Mouse (Mus musculus) intestine, embryonic 15.5 days (tissue): ENCODE data around the gene Rhobtb3. TPM values are rescaled to one million over a fixed set of nuclear protein-coding genes. Genes with fewer than 3 reads are reported as not detected.
"Not testable (repeated sequence)": the region's sequence is repeated elsewhere in the genome, so short reads cannot be mapped to it uniquely, and the experiment has no call there.

Experiments
- ATAC-seq: fragments of 200-750 bp; cut with Nextera tagmentation; 2 replicates; pipeline ENCODE4 v1.8.0; 2017; ENCODE audit warnings: moderate TSS enrichment, moderate library complexity
- H3K27ac ChIP-seq: fragments of 300-500 bp; sonication (generic); 2 replicates; pipeline ENCODE4 v1.5.1; 2015; ENCODE audit warnings: mild to moderate bottlenecking, inconsistent platforms
- H3K27me3 ChIP-seq: fragments of 300-500 bp; sonication (generic); replicated peaks from 2 replicates; pipeline ENCODE4 v1.6.1; 2015; ENCODE audit warnings: inconsistent platforms
- H3K36me3 ChIP-seq: fragments of 300-500 bp; sonication (generic); 2 replicates; pipeline ENCODE4 v1.6.1; 2015; ENCODE audit warnings: inconsistent platforms
- H3K4me1 ChIP-seq: fragments of 300-500 bp; sonication (generic); replicated peaks from 2 replicates; pipeline ENCODE4 v1.6.1; 2015; ENCODE audit warnings: inconsistent platforms
- H3K4me2 ChIP-seq: fragments of 300-500 bp; sonication (generic); replicated peaks from 2 replicates; pipeline ENCODE4 v1.6.1; 2015; ENCODE audit warnings: mild to moderate bottlenecking, inconsistent platforms
- H3K4me3 ChIP-seq: fragments of 300-500 bp; sonication (generic); replicated peaks from 2 replicates; pipeline ENCODE4 v1.5.1; 2015; ENCODE audit warnings: inconsistent platforms
- H3K9ac ChIP-seq: fragments of 300-500 bp; sonication (generic); 2 replicates; pipeline ENCODE4 v1.6.1; 2015; ENCODE audit warnings: inconsistent platforms
- H3K9me3 ChIP-seq: fragments of 300-500 bp; sonication (generic); 2 replicates; pipeline ENCODE4 v1.6.1; 2016; ENCODE audit warnings: inconsistent platforms
- WGBS: fragments of 180-500 bp; shearing (Covaris S2); methylation state at CpG from one replicate; pipeline ENCODE4 v1.1.7; 2015; 5-methylcytosine and 5-hydroxymethylcytosine counted together
- polyA plus RNA-seq: library from polyadenylated mRNA; unstranded; fragments of >200 nt; fragmentation: Nextera tagmentation; extraction: Ambion mirVana; gene quantifications from 2 replicates; pipeline ENCODE4 v1.2.1, GENCODE M21; 2015

Gene Rhobtb3
- polyA plus RNA-seq, 1 experiment from 2014 or later = 31.1 TPM

DNA sequence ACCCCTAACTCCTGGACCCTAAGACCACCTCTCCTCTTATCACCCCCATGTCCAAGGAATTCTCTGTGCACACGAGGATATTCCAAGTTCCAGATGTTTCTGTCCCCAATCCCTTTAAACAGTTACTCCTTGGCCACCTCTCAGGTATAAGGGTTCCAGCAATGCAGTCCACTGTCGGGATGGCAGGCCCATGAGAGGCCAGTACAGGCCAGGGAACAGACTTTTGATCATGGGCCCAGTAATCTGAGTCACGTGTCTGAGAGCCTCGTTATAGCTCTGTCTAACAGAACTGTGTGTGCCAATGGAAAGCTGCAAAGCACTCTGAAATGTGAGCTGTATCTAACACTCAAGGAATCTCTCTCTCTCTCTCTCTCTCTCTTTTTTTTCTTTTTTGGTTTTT, 29.6 kb downstream of the Rhobtb3 start:
- WGBS = 78% methylated on average over 4 of the region's 4 CpGs
- Histone ChIP-seq H3K9me3 (no peaks in the 10 kb centered on the region), H3K9ac (no peak overlapping the region), H3K36me3 (peaks cover 12% of the 10 kb centered on the region), H3K27ac (no peak overlapping the region), H3K4me1 (no peaks in the 10 kb centered on the region), H3K4me2 (no peak overlapping the region), H3K4me3 (no peak overlapping the region), H3K27me3 (no peaks in the 10 kb centered on the region)
- ATAC-seq = no peak

DNA sequence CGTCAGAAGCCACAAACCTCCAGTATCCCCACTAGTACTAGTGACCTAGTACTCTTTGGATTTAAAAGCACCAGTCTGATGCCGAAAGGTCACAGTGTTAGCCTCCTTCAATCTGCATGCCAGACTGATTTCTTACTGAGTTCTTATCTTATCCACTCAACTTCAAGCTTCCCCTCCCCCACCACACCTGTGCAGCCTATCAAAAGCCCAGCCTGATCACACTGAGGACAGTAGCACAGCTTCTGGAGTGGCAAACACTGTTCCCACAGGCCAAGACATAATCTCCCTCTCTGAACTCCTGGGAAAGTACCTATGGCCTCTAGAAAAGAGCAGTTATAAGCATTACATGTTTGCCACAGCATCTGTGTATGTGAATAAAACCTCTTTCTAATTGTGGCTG, 35.5 kb downstream of the Rhobtb3 start:
- peak; percentile 73 for ATAC-seq
- Histone ChIP-seq H3K4me2 (no peak overlapping the region), H3K27me3 (no peaks in the 10 kb centered on the region), H3K9me3 (no peaks in the 10 kb centered on the region), H3K4me1 (peaks cover 3% of the 10 kb centered on the region; the same call in 1 of the 2 replicates), H3K9ac (no peak overlapping the region), H3K4me3 (no peak overlapping the region), H3K36me3 (peaks cover 3% of the 10 kb centered on the region; the same call in 1 of the 2 replicates), H3K27ac (no peak overlapping the region)
- WGBS = 65% methylated on average over 2 of the region's 2 CpGs

DNA sequence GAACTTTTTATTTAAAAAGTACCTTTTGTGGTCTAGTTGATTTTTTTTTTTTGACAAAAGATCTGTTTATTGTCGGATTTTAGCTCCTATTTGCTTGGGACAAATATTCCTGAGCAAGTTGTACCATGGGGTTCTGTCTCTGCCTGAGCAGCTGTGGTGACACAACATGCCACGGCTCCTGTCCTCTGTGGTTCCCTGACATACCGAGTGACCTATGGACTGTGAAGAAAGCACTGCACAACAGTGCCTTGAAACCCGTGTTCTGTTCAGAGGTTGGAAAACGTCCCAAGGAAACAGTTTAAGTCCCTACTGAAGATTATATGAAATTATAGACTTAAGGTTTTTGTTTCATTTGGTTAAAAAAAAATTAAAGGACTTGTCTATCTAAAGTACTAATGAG, 36.6 kb downstream of the Rhobtb3 start:
- WGBS = 64% methylated on average over 5 of the region's 5 CpGs
- ATAC-seq = peak; percentile 64; the same call in 1 of the 2 replicates
- H3K27ac ChIP-seq = no peak overlapping the region

DNA sequence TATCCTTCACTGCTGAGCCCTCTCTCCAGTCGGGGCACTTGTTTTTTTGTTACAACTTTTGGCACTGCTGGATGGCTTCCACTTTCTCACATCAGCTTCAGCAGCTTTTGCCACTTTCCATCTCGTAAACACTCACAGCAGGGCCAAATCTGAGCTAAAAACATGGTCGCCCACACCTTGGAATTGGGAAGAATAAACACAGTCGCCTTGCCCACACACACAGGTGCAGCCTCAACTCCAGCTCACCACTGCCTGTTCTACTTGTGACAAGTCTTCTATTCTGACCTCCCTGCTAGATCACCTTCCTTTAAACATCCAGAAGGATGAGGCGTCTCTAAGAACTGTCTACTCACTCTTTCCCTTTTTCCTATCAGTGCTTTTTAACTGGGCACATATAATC, 39.1 kb downstream of the Rhobtb3 start:
- 84% methylated on average over 5 of the region's 5 CpGs for WGBS
- H3K4me2 ChIP-seq = no peak overlapping the region
- no peaks in the 10 kb centered on the region for H3K9me3 ChIP-seq
- peaks cover 6% of the 10 kb centered on the region for H3K36me3 ChIP-seq
- H3K4me3 ChIP-seq = no peak overlapping the region
- peaks cover 3% of the 10 kb centered on the region; the same call in 1 of the 2 replicates for H3K4me1 ChIP-seq
- no peak overlapping the region for H3K9ac ChIP-seq
- ATAC-seq = no peak
- H3K27me3 ChIP-seq = no peaks in the 10 kb centered on the region
- H3K27ac ChIP-seq = no peak overlapping the region

More for the DNA sequence above, 36.6 kb downstream of the Rhobtb3 start:
- Histone ChIP-seq H3K4me1 (peaks cover 3% of the 10 kb centered on the region; the same call in 1 of the 2 replicates), H3K4me2 (no peak overlapping the region), H3K36me3 (peaks cover 6% of the 10 kb centered on the region), H3K27me3 (no peaks in the 10 kb centered on the region), H3K9me3 (no peaks in the 10 kb centered on the region), H3K9ac (no peak overlapping the region), H3K4me3 (no peak overlapping the region)

DNA sequence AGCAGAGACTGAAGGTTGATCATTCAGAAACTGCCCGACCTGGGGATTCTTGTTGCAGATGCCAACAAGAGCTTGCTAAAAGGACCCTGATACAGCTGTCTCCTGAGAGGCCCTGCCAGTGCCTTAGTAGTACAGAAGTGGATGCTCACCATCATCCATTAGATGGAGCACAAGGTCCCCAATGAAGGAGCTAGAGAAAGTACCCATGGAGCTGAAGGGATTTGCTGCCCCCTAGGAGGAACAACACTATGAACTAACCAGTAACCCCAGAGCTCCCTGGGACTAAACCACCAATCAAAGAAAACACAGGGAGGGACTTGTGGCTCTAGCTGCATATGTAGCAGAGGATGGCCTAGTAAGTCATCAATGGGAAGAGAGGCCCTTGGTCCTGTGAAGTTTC, 42.8 kb downstream of the Rhobtb3 start:
- WGBS = 91% methylated on average over 1 of the region's 1 CpGs
- H3K9ac ChIP-seq, H3K4me3 ChIP-seq: not testable (repeated sequence)

DNA sequence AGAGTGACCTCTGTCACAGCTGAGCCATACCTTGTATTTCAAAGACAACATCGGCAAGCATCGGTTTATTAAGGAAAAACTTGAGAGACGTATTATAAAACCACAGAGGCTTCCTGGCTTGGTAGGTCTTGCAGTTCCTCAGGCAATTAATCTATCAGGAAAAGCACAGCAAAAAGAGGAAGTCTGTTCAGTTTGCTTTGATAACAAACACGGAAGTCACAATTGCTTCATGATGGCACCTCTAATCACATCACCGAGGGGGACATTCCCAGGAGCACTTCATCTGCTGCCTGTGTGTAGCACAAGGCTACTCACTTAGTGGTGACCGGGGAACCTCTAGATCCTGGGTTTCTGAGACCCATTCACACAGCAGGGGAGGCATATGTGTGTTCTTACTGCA, 50.8 kb downstream of the Rhobtb3 start:
- Histone ChIP-seq H3K4me2 (no peak overlapping the region), H3K4me1 (no peaks in the 10 kb centered on the region), H3K9me3 (no peaks in the 10 kb centered on the region), H3K36me3 (peaks cover 6% of the 10 kb centered on the region; the same call in 1 of the 2 replicates), H3K9ac (no peak overlapping the region), H3K27ac (no peak overlapping the region), H3K27me3 (no peaks in the 10 kb centered on the region), H3K4me3 (no peak overlapping the region)
- ATAC-seq = no peak
- 81% methylated on average over 6 of the region's 6 CpGs for WGBS

More for the DNA sequence above, 42.8 kb downstream of the Rhobtb3 start:
- not testable (repeated sequence) for H3K4me1 ChIP-seq, H3K4me2 ChIP-seq, ATAC-seq, H3K27ac ChIP-seq, H3K9me3 ChIP-seq, H3K27me3 ChIP-seq, H3K36me3 ChIP-seq

DNA sequence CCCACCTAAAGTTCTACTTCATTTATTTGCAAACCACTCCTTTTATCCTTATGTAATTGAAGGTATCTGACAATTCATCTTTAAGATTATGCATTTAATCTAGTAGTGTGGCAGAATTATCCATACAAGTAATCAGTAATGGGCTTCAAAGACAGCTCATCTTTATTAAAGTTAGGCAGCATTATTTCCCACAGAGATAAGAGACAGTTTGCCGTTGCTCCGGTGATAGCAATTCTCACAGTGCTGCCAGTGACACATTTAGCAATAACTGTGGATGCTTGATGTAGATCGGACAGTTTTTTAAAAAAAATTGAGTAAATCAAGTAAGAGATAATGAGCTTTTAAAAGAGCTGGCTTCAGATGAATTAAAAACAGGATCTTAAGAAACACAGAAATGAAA, 51.4 kb downstream of the Rhobtb3 start:
- Histone ChIP-seq H3K36me3 (peaks cover 6% of the 10 kb centered on the region; the same call in 1 of the 2 replicates), H3K4me3 (no peak overlapping the region), H3K9ac (no peak overlapping the region), H3K4me1 (no peaks in the 10 kb centered on the region), H3K4me2 (no peak overlapping the region), H3K27ac (no peak overlapping the region), H3K9me3 (no peaks in the 10 kb centered on the region), H3K27me3 (no peaks in the 10 kb centered on the region)
- 84% methylated on average over 3 of the region's 3 CpGs for WGBS
- no peak for ATAC-seq

DNA sequence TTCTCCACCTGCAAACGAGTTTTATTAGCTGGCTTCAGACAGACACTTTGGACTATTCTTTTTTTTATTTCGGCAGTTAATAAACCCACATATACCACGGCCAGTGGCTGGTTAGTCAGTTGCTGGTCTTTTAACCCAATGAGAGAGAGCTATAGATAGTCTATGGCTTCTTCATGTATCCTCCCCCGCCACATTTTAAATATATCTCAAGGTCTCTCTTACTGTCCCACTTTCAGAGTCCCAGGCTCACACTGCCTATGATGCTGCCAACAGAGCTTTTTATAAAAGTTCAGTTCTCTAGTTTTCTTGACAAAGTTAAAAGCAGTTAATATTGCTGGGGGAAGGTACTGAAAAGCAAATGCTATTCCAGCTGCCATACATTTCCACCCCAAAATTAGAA, 51.9 kb downstream of the Rhobtb3 start:
- Histone ChIP-seq H3K4me2 (no peak overlapping the region), H3K9ac (no peak overlapping the region), H3K27ac (no peak overlapping the region), H3K36me3 (peaks cover 6% of the 10 kb centered on the region; the same call in 1 of the 2 replicates), H3K9me3 (no peaks in the 10 kb centered on the region), H3K4me1 (no peaks in the 10 kb centered on the region), H3K4me3 (no peak overlapping the region), H3K27me3 (no peaks in the 10 kb centered on the region)
- 88% methylated on average over 4 of the region's 4 CpGs for WGBS
- ATAC-seq = no peak

DNA sequence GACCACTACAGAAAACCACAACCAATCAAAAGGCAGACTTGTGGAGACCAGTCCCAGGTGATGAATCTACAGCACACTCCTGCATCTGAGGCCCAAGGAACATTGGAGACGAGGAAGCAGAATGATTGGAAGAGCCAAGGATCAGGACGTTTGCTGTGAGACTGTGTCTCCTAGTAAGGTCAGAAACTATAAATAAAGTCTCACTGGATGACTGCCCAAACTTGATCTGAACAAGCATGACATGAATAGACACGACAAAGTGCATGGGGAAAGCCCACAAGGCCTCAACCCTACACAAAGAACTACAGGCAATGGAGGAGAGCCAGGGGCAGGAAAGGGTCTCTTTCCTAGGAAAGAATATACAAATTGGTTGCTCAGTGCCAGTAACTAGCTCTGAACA, 59.9 kb downstream of the Rhobtb3 start:
- WGBS = 78% methylated on average over 3 of the region's 3 CpGs
- H3K4me3 ChIP-seq = no peak overlapping the region

DNA sequence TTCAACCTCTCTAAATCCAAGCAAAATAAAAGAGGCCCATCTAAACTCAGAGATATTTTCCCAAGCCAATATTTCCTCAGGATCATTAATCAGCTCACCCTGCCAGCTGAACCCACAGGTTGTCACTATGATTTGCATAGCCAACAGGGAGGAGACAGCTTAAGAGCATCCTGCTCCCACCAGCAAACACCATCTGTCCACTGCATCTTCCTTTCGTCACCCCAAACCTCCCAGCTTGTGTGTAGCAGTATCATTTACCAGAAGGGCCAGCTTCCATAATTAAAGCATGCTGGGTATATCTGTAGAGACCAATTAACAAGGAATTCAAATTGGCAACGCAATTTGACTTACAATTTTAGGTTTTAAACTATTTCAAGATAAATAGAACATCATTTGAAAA, 63.2 kb downstream of the Rhobtb3 start:
- Histone ChIP-seq H3K27me3 (no peaks in the 10 kb centered on the region), H3K27ac (no peak overlapping the region), H3K4me3 (no peak overlapping the region), H3K4me1 (no peaks in the 10 kb centered on the region), H3K4me2 (no peak overlapping the region), H3K9ac (no peak overlapping the region), H3K36me3 (peaks cover 5% of the 10 kb centered on the region; the same call in 1 of the 2 replicates), H3K9me3 (no peaks in the 10 kb centered on the region)
- 90% methylated on average over 2 of the region's 2 CpGs for WGBS
- ATAC-seq = no peak

More for the DNA sequence above, 59.9 kb downstream of the Rhobtb3 start:
- Histone ChIP-seq H3K4me2 (no peak overlapping the region), H3K27me3 (no peaks in the 10 kb centered on the region), H3K27ac (no peak overlapping the region), H3K9ac (no peak overlapping the region), H3K4me1 (no peaks in the 10 kb centered on the region), H3K9me3 (no peaks in the 10 kb centered on the region), H3K36me3 (peaks cover 5% of the 10 kb centered on the region; the same call in 1 of the 2 replicates)
- no peak for ATAC-seq

DNA sequence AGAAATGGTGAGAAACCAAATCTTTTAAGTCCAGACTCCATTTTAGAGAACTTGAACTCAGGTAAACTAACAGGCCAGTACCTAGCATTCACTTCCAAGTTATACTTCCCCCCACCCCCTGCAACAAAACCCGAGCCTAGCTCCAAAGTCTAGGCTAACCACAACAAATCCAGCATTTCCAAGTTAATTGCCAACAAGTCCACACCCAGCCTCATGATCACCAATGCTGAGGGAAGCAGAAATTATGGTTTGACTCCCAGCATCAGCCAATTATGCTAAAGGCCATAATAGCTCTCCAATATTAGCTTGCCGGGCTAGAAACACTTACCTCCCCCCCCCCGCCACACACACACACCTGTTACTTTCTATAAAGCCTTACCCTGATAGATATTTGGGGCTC, 64.0 kb downstream of the Rhobtb3 start:
- Histone ChIP-seq H3K4me3 (no peak overlapping the region), H3K4me1 (0 out of 2 replicates have a peak, but pooled peaks cover 2% of the 10 kb centered on the region), H3K27ac (no peak overlapping the region), H3K9ac (no peak overlapping the region), H3K4me2 (no peak overlapping the region), H3K9me3 (no peaks in the 10 kb centered on the region), H3K27me3 (no peaks in the 10 kb centered on the region), H3K36me3 (peaks cover 5% of the 10 kb centered on the region; the same call in 1 of the 2 replicates)
- 87% methylated on average over 3 of the region's 3 CpGs for WGBS
- ATAC-seq = no peak

DNA sequence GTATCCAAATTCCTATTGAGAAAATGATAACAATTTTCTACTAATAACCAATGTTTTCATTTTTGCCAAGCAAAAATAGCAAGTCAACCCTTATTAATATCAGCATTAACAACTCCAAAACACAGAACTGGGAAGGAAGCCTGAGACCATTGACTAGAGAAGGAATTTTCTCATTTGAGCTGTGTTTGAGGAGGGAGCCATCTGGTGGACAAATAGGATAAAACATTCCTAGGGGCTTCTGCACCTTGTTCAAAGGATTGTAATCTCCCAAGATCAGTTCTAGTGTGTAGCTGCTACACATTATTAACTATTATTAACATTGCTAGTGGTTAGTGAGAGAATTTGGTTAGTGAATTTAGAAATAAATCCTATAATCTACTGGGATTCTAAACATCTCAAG, 65.8 kb downstream of the Rhobtb3 start:
- H3K27ac ChIP-seq = no peak overlapping the region
- 0 out of 2 replicates have a peak, but pooled peaks cover 2% of the 10 kb centered on the region for H3K4me1 ChIP-seq
- no peaks in the 10 kb centered on the region for H3K27me3 ChIP-seq
- H3K9me3 ChIP-seq = no peaks in the 10 kb centered on the region
- H3K9ac ChIP-seq = no peak overlapping the region
- no peak overlapping the region for H3K4me2 ChIP-seq
- no peak overlapping the region for H3K4me3 ChIP-seq
- ATAC-seq = no peak
- H3K36me3 ChIP-seq = peaks cover 7% of the 10 kb centered on the region

DNA sequence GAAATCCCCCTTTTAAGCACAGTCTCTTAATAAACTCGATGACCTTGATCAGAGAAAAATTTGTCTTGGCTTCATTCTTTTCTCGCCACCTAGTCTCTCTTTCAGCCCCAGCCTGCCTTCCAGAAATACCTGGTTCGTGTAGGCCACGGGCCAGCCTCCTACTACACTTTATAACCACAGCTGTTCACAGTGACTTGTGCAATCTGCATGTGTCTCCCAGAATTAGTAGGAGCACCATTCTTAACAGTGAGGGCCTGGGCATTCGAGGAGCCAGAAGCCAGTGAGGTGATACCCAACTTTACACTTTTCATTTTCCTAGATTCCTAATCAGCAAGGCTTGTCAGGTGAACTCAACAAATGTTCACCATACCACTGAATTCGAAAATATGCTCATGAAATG, 67.1 kb downstream of the Rhobtb3 start:
- no peaks in the 10 kb centered on the region for H3K27me3 ChIP-seq
- H3K4me1 ChIP-seq = 0 out of 2 replicates have a peak, but pooled peaks cover 2% of the 10 kb centered on the region
- H3K9ac ChIP-seq = no peak overlapping the region
- peaks cover 7% of the 10 kb centered on the region for H3K36me3 ChIP-seq
- no peak overlapping the region for H3K27ac ChIP-seq
- no peak overlapping the region for H3K4me3 ChIP-seq
- WGBS = 81% methylated on average over 6 of the region's 6 CpGs
- H3K4me2 ChIP-seq = no peak overlapping the region
- ATAC-seq = no peak
- no peaks in the 10 kb centered on the region for H3K9me3 ChIP-seq
